Mouse (Mus musculus) cerebellum, adult 2 months (tissue): ENCODE measurements around the gene Tmem161a.

ENCODE experiments used
- CTCF ChIP-seq: fragments of 200-500 bp; IDR thresholded peaks from 2 replicates; pipeline ENCODE4 v1.5.1; 2011; ENCODE audit warnings: low read depth, mild to moderate bottlenecking, control low read depth, low read length, moderate library complexity, borderline replicate concordance; ENCODE audit not compliant: insufficient read depth
- POLR2A ChIP-seq: fragments of 200-500 bp; IDR thresholded peaks from 2 replicates; pipeline ENCODE4 v1.6.1; 2011; ENCODE audit warnings: low read length, control low read depth, borderline replicate concordance; ENCODE audit not compliant: insufficient read depth

GRCm38 (mm10) chr8:70152537-70153257 lies 19.5 kb upstream of the Tmem161a start:
- TF ChIP-seq POLR2A (no peak), CTCF (no peak)
